Mouse (Mus musculus): ENCODE results near the gene Pak1.

The Pak1 gene

GRCm38 (mm10) chr7:97788190-97788668 lies at the start of gene Pak1:
TSS of gene Pak1 (plus strand) at chr7:97788541.
- DNase-seq (ENCODE audit: low read depth, low spot score) = peak; percentile 52

DNA sequence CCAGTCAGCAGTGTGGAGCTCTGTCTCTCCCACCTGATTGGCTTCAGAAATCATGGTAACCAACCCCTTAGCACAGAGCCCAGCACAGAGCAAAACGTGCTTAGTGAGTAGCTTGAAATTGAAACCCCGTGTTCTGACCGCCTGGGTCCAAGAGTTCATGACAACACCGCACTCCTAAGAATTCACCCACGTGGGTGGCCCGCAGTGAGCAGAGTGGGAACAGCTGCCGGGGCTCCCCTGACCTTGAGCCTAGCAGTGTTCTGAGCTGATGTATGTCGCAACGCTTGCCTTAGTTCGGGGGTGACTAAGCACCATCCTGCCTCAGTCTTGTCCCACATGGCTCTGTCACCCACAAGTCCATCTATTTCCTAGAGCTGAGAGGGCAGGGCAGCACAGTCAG lies 47.4 kb upstream of the Pak1 start:
- DNase-seq (ENCODE audit: low read depth, low spot score) = no peak

- no peak for DNase-seq (ENCODE audit: low read depth, low spot score)
Observed at GRCm38 (mm10) chr7:97741756-97742291, 46.5 kb upstream of the Pak1 start.

DNA sequence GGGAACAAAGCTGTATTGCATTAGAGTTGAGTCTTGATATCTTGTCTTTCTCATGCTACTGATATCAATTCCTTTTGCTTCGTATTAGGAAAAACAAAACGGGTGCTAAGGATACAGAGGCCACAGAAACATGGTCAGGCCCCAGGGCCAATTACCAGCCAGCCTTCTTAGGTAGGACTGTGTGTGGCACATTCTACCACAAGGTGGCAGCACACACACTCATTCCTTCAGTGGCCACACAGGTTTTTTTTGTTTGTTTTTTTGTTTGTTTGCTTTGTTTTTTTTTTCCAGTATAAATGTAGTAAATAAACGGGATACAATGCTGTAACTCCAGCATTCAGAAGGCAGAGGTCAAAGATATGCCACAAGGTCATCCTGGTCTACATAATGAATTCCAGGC lies 43.0 kb upstream of the Pak1 start:
- DNase-seq (ENCODE audit: low read depth, low spot score) = no peak

DNA sequence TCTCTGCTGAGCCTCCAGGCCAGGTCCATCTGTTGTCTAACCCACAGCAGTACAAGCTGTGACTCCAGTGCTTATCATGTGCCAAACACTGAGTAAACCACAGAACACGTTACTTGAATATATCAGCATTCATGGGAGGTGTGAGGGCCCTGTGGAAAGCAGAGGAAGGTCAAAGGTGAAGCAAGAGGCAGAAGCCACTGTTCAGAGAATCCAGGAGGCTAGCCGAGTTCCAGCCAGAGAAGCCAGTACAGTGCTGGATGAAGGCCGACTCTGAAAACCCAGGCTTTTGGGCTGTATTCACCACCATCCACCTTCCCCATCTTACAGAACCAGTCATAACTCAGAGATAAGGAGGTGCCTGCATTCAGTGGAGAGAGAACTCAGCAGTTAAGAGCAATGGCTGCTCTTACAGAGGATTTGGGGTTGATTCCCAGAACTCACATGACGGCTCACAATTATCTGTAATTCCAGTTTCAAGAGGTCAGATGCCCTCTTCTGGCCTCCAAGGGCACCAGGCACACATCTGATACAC lies 41.1 kb upstream of the Pak1 start:
- DNase-seq (ENCODE audit: low read depth, low spot score) = no peak

- DNase-seq (ENCODE audit: low read depth, low spot score) = no peak
Observed at GRCm38 (mm10) chr7:97747787-97748497, 40.4 kb upstream of the Pak1 start.

DNA sequence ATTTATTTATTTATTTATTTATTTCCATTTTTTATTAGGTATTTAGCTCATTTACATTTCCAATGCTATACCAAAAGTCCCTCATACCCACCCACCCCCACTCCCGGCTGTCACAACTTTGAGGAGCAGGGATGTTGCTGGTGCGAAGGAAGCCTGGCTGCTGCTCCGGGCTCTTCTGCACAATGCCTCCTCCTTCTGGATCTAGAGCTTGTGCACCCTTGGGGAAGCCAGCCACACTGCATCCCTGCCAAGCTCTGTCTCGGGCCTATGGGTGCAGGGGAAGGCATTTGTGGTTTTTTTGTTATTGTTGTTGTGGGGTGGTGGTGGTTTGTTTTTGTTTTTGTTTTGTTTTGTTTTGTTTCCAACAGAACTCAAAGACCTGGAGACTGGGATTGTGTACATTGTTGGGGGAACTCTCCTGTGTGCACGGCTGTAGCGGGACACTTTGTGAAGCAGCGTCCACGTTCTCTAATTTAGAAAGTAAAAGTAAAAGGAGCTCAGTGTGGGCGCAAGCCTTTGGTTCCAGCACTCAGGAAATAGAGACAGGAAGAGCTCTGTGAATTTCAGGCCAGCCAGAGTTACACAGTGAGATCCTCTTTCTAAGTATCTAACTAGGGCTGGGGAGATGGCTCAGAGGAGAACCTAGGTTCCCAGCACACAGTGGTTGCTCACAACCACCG lies 39.7 kb upstream of the Pak1 start:
- DNase-seq (ENCODE audit: low read depth, low spot score) = no peak

- DNase-seq (ENCODE audit: low read depth, low spot score) = no peak
Observed at GRCm38 (mm10) chr7:97749207-97750190, 38.8 kb upstream of the Pak1 start.

GRCm38 (mm10) chr7:97756967-97757881 lies 31.1 kb upstream of the Pak1 start:
- no peak for DNase-seq (ENCODE audit: low read depth, low spot score)

DNA sequence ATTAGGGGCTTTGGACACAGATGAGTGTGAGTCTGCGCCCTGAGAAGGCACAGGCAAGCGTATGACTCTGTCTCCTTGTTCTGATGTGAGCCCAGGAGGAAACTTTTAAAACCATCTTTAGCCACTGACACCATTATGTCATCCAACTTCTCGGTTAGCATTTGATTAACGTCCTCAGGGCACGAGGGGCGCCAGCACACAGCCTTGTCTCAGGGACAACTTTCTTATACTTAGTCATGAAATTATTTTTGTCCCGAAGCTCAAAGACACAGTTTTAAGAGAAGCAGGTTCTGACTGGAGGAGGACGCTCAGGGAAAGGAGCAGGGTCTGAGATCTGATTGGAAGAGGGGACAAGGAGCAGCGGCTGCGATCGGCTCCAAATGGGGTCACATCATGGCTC lies 23.8 kb upstream of the Pak1 start:
- no peak for DNase-seq (ENCODE audit: low read depth, low spot score)

DNA sequence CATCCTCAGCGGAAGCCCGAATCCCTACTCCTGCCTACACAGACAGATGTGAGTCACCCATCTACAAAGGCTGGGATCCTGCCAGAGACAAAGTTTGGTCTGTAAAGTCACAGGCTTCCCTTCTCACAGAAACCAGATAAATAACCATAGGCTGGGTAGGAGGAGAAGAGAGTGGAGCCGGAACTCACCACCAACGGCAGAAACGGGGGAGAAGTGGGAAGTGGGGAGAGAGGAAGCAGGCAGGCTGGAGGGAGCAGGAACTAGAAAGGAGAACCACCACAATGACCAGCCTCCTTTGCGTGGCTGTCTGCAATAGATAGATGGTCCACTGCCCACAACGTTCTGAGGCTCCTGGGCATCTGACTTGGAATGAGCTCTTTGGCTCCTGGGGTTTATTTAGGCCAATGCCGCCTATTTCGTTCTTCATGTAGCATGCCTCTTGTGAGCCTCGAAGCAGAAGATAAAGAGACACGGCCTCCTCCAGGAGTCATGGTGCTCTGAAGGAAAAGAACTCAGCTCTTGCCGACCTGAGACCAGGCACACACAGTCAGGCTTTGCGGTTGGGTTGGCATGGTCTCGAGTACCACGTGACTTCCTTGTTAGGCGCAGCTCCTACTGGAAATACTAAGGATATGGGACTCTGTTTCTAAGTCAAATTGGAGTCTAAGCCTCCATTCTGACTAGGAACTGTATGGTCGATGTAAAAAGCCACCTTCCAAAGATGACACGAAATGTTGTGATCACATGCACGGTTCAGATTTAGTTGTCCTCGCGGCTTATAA lies 23.0 kb upstream of the Pak1 start:
- DNase-seq (ENCODE audit: low read depth, low spot score) = no peak

DNA sequence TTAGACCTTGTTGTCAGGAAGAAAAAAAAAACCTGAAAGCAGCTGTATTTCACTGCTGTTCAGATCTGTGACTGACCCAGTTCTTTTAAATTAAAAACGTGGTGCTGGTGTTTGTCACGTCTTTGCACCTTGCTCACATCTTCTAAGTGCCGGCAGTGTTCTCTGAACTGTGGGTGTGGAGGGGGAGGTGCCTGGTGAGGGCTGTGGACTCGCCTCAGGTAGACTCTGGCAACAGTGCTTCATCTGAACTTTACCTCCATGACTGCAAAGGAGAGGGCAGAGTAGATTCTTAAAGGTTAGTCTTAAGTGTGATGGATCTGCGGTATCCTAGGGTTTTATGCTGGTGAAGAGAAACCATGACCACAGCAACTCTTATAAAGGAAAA lies 22.4 kb upstream of the Pak1 start:
- no peak for DNase-seq (ENCODE audit: low read depth, low spot score)

DNA sequence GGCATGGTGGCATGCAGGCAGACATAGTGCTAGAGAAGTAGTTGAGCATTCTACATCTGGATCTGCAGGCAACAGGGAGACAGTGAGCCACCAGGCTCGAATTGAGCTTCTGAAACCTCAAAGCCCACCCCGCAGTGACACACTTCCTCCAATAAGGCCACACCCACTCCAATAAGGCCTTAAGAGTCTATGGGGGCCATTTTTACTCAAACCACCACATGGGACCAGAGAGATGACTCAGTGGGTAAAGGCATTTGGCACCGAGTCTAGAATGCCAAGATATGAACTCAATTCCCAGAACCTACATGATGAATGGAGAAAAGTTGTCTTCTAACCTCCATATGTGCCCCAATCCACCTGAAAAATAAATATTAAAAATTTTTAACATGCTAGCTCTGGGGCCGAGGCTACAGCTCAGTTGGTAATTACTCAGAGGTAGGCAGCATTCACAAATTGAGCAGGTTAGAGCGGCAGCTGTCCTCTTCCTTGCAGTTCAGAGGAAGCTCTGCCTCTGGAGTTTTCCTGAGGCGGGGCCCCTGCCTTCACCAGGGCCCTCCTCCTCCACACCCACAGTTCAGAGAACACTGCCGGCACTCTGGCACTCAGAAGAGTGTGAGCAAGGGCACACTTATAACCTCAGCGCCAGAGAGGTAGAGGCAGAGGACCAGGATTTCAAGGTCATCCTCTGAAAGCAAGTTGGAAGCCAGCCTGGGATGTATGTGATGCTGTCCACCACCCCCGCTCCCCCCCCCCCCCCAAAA lies 21.8 kb upstream of the Pak1 start:
- DNase-seq (ENCODE audit: low read depth, low spot score) = no peak

GRCm38 (mm10) chr7:97767841-97768240 lies 20.5 kb upstream of the Pak1 start:
- DNase-seq (ENCODE audit: low read depth, low spot score) = no peak

DNA sequence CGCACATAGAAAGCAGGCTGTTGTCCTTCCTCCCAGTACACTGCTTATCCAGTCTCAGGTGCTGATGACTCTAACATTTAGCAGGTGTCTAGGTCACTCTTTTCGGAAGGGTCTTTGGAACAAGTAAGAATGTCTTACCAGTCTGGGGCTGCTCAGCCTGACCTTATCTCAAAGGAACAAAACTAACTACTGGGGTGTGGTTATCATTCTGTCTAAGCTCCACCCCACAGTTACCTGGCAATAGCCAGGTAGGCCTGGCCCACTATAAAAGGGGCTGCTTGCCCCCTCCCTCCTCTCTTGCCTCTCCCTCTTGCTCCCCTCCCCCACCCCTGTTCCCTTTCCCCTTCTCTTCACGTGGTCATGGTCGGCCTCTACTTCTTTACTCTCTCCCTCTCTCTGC lies 19.3 kb upstream of the Pak1 start:
- no peak for DNase-seq (ENCODE audit: low read depth, low spot score)

GRCm38 (mm10) chr7:97770841-97771620 lies 17.3 kb upstream of the Pak1 start:
- DNase-seq (ENCODE audit: low read depth, low spot score) = no peak

DNA sequence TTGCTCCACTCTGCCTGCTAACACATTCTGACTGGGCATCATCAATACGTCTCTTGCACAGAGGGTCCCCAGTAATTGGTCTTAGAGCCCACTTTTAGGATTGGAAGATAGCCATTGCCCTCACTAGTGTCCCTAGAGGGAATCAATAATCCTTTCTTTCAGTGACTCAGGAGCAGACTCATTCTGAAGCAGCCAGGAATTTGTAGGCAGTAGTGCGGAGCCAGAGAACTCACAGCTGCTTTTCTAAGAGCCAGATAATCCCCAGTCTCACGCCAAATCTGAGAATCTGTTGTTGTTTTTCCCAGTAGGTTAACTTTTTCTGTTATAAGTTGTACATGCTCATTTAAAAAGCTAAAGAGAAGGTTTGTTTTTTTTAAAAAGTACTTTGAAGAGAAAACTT lies 13.0 kb upstream of the Pak1 start:
- DNase-seq (ENCODE audit: low read depth, low spot score) = no peak

- no peak for DNase-seq (ENCODE audit: low read depth, low spot score)
Observed at GRCm38 (mm10) chr7:97775923-97776322, 12.4 kb upstream of the Pak1 start.
